Mouse (Mus musculus) Patski (cell line): ENCODE measurements around the gene AC124108.1. TPM values are rescaled to one million over a fixed set of nuclear protein-coding genes. Genes with fewer than 3 reads are reported as not detected.

Source experiments
- ATAC-seq: fragments of 100-300 bp; one replicate; pipeline ENCODE4 v1.8.0; 2021
- CTCF ChIA-PET: fragments of 350-600 bp; sonication (Branson Sonifier 250); formaldehyde crosslinking; loops from one replicate; lab custom pipeline; 2022; ENCODE audit warnings: inconsistent platforms; lab: Charles Lee
- POLR2A ChIA-PET: fragments of 350-600 bp; sonication (Branson Sonifier 250); formaldehyde crosslinking; loops from one replicate; lab custom pipeline; 2022; ENCODE audit warnings: antibody characterized with exemption, inconsistent platforms; lab: Charles Lee
- DNase-seq: peaks from one replicate; pipeline ENCODE4 v3.0.0-alpha.2; 2011; ENCODE audit warnings: low read depth, low spot score
- H3K27me3 ChIP-seq: fragments of 371-371 bp; one replicate; pipeline ENCODE4 v1.5.1; 2021
- CTCF ChIP-seq: fragments of 100-300 bp; IDR thresholded peaks from one replicate; pipeline ENCODE4 v1.5.1; 2021
- in situ Hi-C: fragments of 300-500 bp; cut with MboI; formaldehyde crosslinking; loops from 3 replicates; pipeline ENCODE4 v1.11.1; 2018; ENCODE audit warnings: low pct_unique_long_range_greater_than_20kb, mixed read lengths
- polyA plus RNA-seq: library from polyadenylated mRNA; unstranded; gene quantifications from one replicate; pipeline ENCODE4 v1.2.3, GENCODE M21; 2021

The AC124108.1 gene
- polyA plus RNA-seq, 1 experiment from 2014 or later: 3.4 TPM

GRCm38 (mm10) chr1:132189231-132189630 is 2.0 kb upstream of the AC124108.1 start:
- no peak for ATAC-seq
- DNase-seq: no peak
- in situ Hi-C loops: no loop called here
- CTCF ChIA-PET: interaction anchor here (1.2 kb wide), 1 partner anchor 17 kb away, joined by 6 read pairs; no protein-coding TSS in a partner anchor
- H3K27me3 ChIP-seq: peaks cover 3% of the 10 kb centered on the region
- TF ChIP-seq CTCF: no peak
- POLR2A ChIA-PET: interaction anchor here (0.8 kb wide), 1 partner anchor 14 kb away, joined by 4 read pairs; no protein-coding TSS in a partner anchor

- DNase-seq: no peak
- H3K27me3 ChIP-seq: peaks cover 3% of the 10 kb centered on the region
- CTCF ChIA-PET: interaction anchor here (1.7 kb wide), 1 partner anchor 47 kb away, joined by 8 read pairs; no protein-coding TSS in a partner anchor
- in situ Hi-C loops: no loop called here
- POLR2A ChIA-PET: interaction anchor here (1.5 to 2.5 kb wide), 2 partner anchors 10 to 32 kb away, joined by 4 to 11 read pairs; no protein-coding TSS in a partner anchor
- ATAC-seq: no peak
- no peak for TF ChIP-seq CTCF
These were observed 1.2 kb upstream of the AC124108.1 start for GRCm38 (mm10) chr1:132190040-132190513.

GRCm38 (mm10) chr1:132190621-132191092 is 600 bp upstream of the AC124108.1 start:
- in situ Hi-C loops: no loop called here
- DNase-seq (no peak), ATAC-seq (no peak)
- TF ChIP-seq CTCF: no peak
- H3K27me3 ChIP-seq: peaks cover 3% of the 10 kb centered on the region
- POLR2A ChIA-PET: interaction anchor here (1.5 to 7.4 kb wide), 3 partner anchors 10 to 32 kb away, joined by 4 to 49 read pairs (median 11); no protein-coding TSS in a partner anchor
- CTCF ChIA-PET: interaction anchor here (1.2 to 3.0 kb wide), 3 partner anchors 19 to 102 kb away, joined by 4 to 12 read pairs (median 8); no protein-coding TSS in a partner anchor

GRCm38 (mm10) chr1:132191786-132192680 is 776 bp downstream of the AC124108.1 start:
- ATAC-seq (no peak), DNase-seq (no peak)
- CTCF ChIA-PET: interaction anchor here (0.7 to 4.1 kb wide), 14 partner anchors 8 to 163 kb away, joined by 3 to 19 read pairs (median 4); no protein-coding TSS in a partner anchor
- POLR2A ChIA-PET: interaction anchor here (0.5 to 7.4 kb wide), 10 partner anchors 8 to 125 kb away, joined by 3 to 49 read pairs (median 4); no protein-coding TSS in a partner anchor
- peaks cover 3% of the 10 kb centered on the region for H3K27me3 ChIP-seq
- no peak for TF ChIP-seq CTCF
- in situ Hi-C loops: no loop called here

GRCm38 (mm10) chr1:132193806-132194205 is 2.5 kb downstream of the AC124108.1 start:
- H3K27me3 ChIP-seq: peaks cover 3% of the 10 kb centered on the region
- ChIA-PET CTCF (interaction anchor here (1.1 to 4.1 kb wide), 7 partner anchors 13 to 73 kb away, joined by 3 to 19 read pairs (median 3); no protein-coding TSS in a partner anchor), POLR2A (interaction anchor here (0.6 to 7.4 kb wide), 8 partner anchors 12 to 123 kb away, joined by 3 to 49 read pairs (median 3); no protein-coding TSS in a partner anchor)
- ATAC-seq (no peak), DNase-seq (no peak)
- no peak for TF ChIP-seq CTCF
- in situ Hi-C loops: no loop called here

GRCm38 (mm10) chr1:132194624-132195023 is 3.4 kb downstream of the AC124108.1 start:
- DNase-seq: no peak
- in situ Hi-C loops: no loop called here
- ChIA-PET CTCF (interaction anchor here (1.2 to 4.1 kb wide), 3 partner anchors 35 to 118 kb away, joined by 3 to 18 read pairs (median 4); no protein-coding TSS in a partner anchor), POLR2A (interaction anchor here (0.6 to 7.4 kb wide), 6 partner anchors 12 to 98 kb away, joined by 3 to 49 read pairs (median 4); no protein-coding TSS in a partner anchor)
- TF ChIP-seq CTCF: no peak
- H3K27me3 ChIP-seq: peaks cover 3% of the 10 kb centered on the region
- no peak for ATAC-seq

- in situ Hi-C loops: no loop called here
- no peak for DNase-seq
- ATAC-seq: no peak
- no peak for TF ChIP-seq CTCF
- ChIA-PET CTCF (interaction anchor here (1.4 to 4.1 kb wide), 2 partner anchors 38 to 118 kb away, joined by 4 to 18 read pairs; no protein-coding TSS in a partner anchor), POLR2A (interaction anchor here (0.6 to 7.4 kb wide), 7 partner anchors 11 to 120 kb away, joined by 3 to 49 read pairs (median 3); partner anchors contain the start of gene Nuak2)
- H3K27me3 ChIP-seq: peaks cover under 1% of the 10 kb centered on the region
These were observed 3.8 kb downstream of the AC124108.1 start for GRCm38 (mm10) chr1:132195100-132195499.

GRCm38 (mm10) chr1:132195681-132196080 is 4.4 kb downstream of the AC124108.1 start:
- DNase-seq (no peak), ATAC-seq (no peak)
- H3K27me3 ChIP-seq: no peaks in the 10 kb centered on the region
- in situ Hi-C loops: no loop called here
- no peak for TF ChIP-seq CTCF
- ChIA-PET CTCF (interaction anchor here (1.0 to 1.6 kb wide), 4 partner anchors 22 to 122 kb away, joined by 3 to 4 read pairs (median 4); no protein-coding TSS in a partner anchor), POLR2A (interaction anchor here (0.6 to 7.4 kb wide), 7 partner anchors 10 to 120 kb away, joined by 3 to 49 read pairs (median 4); partner anchors contain the start of gene Nuak2)

GRCm38 (mm10) chr1:132196337-132196736 is 5.1 kb downstream of the AC124108.1 start:
- ATAC-seq (peak; percentile 24), DNase-seq (peak; percentile 75)
- H3K27me3 ChIP-seq: no peaks in the 10 kb centered on the region
- in situ Hi-C loops: no loop called here
- ChIA-PET POLR2A (interaction anchor here (2.8 to 7.4 kb wide), 2 partner anchors 10 to 38 kb away, joined by 8 to 49 read pairs; no protein-coding TSS in a partner anchor), CTCF (interaction anchor here (0.7 to 1.6 kb wide), 6 partner anchors 9 to 121 kb away, joined by 3 to 4 read pairs (median 4); no protein-coding TSS in a partner anchor)
- no peak for TF ChIP-seq CTCF
